ENCODE assay signal across 20 mouse cellular contexts in genomic region chr3:59204719-59205503, GRCm38 (mm10). TPM values are rescaled to one million over a fixed set of nuclear protein-coding genes. Genes with fewer than 3 reads are reported as not detected.
DNase-seq lines count a peak whose midpoint lies in the region; ATAC-seq lines count a peak whose summit lies in the region.
"Had no signal": no experiment of that assay in that cellular context is flagged by ENCODE, and none has a peak within 500 bp of the region (broad histone marks: within the 10 kb centered on the region; RNA-seq: fewer than 3 reads in every experiment).

No protein-coding gene starts in this region.

- no peak overlapping the region for H3K9ac ChIP-seq in heart, embryonic 16.5 days (ENCODE audit: low read length)
- no peak overlapping the region for H3K9ac ChIP-seq in hindbrain, embryonic 16.5 days (ENCODE audit: low read depth, low read length)
- H3K9ac ChIP-seq: forebrain, embryonic 12.5 days; liver, embryonic 13.5 days; midbrain, embryonic 15.5 days; neural tube, embryonic 15.5 days had no signal

- no peaks in the 10 kb centered on the region for H3K36me3 ChIP-seq in heart, embryonic 10.5 days
- no peaks in the 10 kb centered on the region for H3K36me3 ChIP-seq in heart, embryonic 16.5 days (ENCODE audit: control insufficient read depth, insufficient read depth)
- H3K36me3 ChIP-seq in megakaryocyte, embryonic 14.5 days (replicated peaks; ENCODE audit: low read length), result peaks cover 76% of the 10 kb centered on the region
- H3K36me3 ChIP-seq in hindbrain, embryonic 16.5 days (ENCODE audit: control insufficient read depth, insufficient read depth, low read length), result no peaks in the 10 kb centered on the region
- H3K36me3 ChIP-seq: forebrain, embryonic 12.5 days; liver, embryonic 13.5 days; midbrain, embryonic 15.5 days; neural tube, embryonic 15.5 days had no signal

- H3K4me2 ChIP-seq in heart, embryonic 16.5 days (ENCODE audit: low read depth, low read length), result peak overlapping the region; percentile 45; the same call in 1 of the 2 replicates
- no peak overlapping the region for H3K4me2 ChIP-seq in hindbrain, embryonic 16.5 days (ENCODE audit: low read length)
- H3K4me2 ChIP-seq: forebrain, embryonic 12.5 days; liver, embryonic 13.5 days; midbrain, embryonic 15.5 days; neural tube, embryonic 15.5 days had no signal

- H3K4me1 ChIP-seq in heart, embryonic 10.5 days, result peaks cover 29% of the 10 kb centered on the region
- peaks cover 29% of the 10 kb centered on the region for H3K4me1 ChIP-seq in heart, embryonic 16.5 days (ENCODE audit: control insufficient read depth, insufficient read depth, low read length)
- peaks cover 96% of the 10 kb centered on the region for H3K4me1 ChIP-seq in megakaryocyte, embryonic 14.5 days
- H3K4me1 ChIP-seq in hindbrain, embryonic 16.5 days (ENCODE audit: control insufficient read depth, insufficient read depth, low read depth, low read length), result no peaks in the 10 kb centered on the region
- H3K4me1 ChIP-seq: forebrain, embryonic 12.5 days; midbrain, embryonic 15.5 days; neural tube, embryonic 15.5 days had no signal

- H3K4me3 ChIP-seq in heart, embryonic 10.5 days, result no peak overlapping the region
- H3K4me3 ChIP-seq in heart, embryonic 16.5 days (ENCODE audit: low read length), result no peak overlapping the region
- peak overlapping the region; percentile 70 for H3K4me3 ChIP-seq in megakaryocyte, embryonic 14.5 days (replicated peaks)
- no peak overlapping the region for H3K4me3 ChIP-seq in hindbrain, embryonic 16.5 days (ENCODE audit: low read length)
- H3K4me3 ChIP-seq: forebrain, embryonic 12.5 days; liver, embryonic 13.5 days; midbrain, embryonic 15.5 days; neural tube, embryonic 15.5 days had no signal

- no peaks in the 10 kb centered on the region for H3K9me3 ChIP-seq in heart, embryonic 10.5 days
- H3K9me3 ChIP-seq in heart, embryonic 16.5 days (replicated peaks; ENCODE audit: control insufficient read depth, low read length), result no peaks in the 10 kb centered on the region
- H3K9me3 ChIP-seq in megakaryocyte, embryonic 14.5 days, result no peaks in the 10 kb centered on the region
- H3K9me3 ChIP-seq in hindbrain, embryonic 16.5 days (ENCODE audit: control insufficient read depth, low read length), result no peaks in the 10 kb centered on the region
- H3K9me3 ChIP-seq: forebrain, embryonic 12.5 days; liver, embryonic 13.5 days; midbrain, embryonic 15.5 days; neural tube, embryonic 15.5 days had no signal

- 39% methylated on average over 11 of the region's 11 CpGs for WGBS in heart, embryonic 10.5 days
- 24% methylated on average over 11 of the region's 11 CpGs for WGBS in heart, embryonic 16.5 days
- 84% methylated on average over 11 of the region's 11 CpGs for WGBS in hindbrain, embryonic 16.5 days

- H3K27me3 ChIP-seq in heart, embryonic 10.5 days (ENCODE audit: insufficient read depth, poor library complexity, severe bottlenecking), result no peaks in the 10 kb centered on the region
- no peaks in the 10 kb centered on the region for H3K27me3 ChIP-seq in heart, embryonic 16.5 days (ENCODE audit: control insufficient read depth, insufficient read depth, low read length)
- H3K27me3 ChIP-seq in megakaryocyte, embryonic 14.5 days (replicated peaks), result no peaks in the 10 kb centered on the region
- no peaks in the 10 kb centered on the region for H3K27me3 ChIP-seq in hindbrain, embryonic 16.5 days (replicated peaks; ENCODE audit: control insufficient read depth, insufficient read depth, low read length)
- H3K27me3 ChIP-seq: forebrain, embryonic 12.5 days; liver, embryonic 13.5 days; midbrain, embryonic 15.5 days; neural tube, embryonic 15.5 days had no signal

- H3K27ac ChIP-seq in heart, embryonic 10.5 days, result peak overlapping the region; percentile 52; the same call in 1 of the 2 replicates
- H3K27ac ChIP-seq in heart, embryonic 16.5 days (ENCODE audit: low read length), result peak overlapping the region; percentile 56
- H3K27ac ChIP-seq in hindbrain, embryonic 16.5 days (ENCODE audit: low read depth, low read length), result no peak overlapping the region
- H3K27ac ChIP-seq: forebrain, embryonic 12.5 days; liver, embryonic 13.5 days; midbrain, embryonic 15.5 days; neural tube, embryonic 15.5 days had no signal

- DNase-seq in heart, embryonic 10.5 days (ENCODE audit: low spot score), result no peak
- no peak for DNase-seq in heart, adult 9 months (ENCODE audit: low spot score in 2 of 2)
- peak; percentile 49 for DNase-seq in adipocyte (ENCODE audit: low spot score)
- no peak for DNase-seq in adrenal gland, adult 18-20 months (ENCODE audit: low spot score in 2 of 2)
- DNase-seq in ovary, postnatal 10 days (ENCODE audit: low spot score), result no peak
- DNase-seq: adrenal gland, adult 8-10 months; embryo, embryonic 11 days; liver, embryonic 13.5 days; thymus, postnatal 25 days had no signal

- peak; percentile 59 for ATAC-seq in heart, embryonic 16.5 days (replicated peaks; ENCODE audit: extremely low read depth, insufficient read depth, low FRiP score)
- no peak for ATAC-seq in hindbrain, embryonic 16.5 days
- ATAC-seq: CD4-positive, CD25-positive, alpha-beta regulatory T cell, adult 4 months; intestine, embryonic 16.5 days; midbrain, embryonic 15.5 days had no signal

RNA-seq across cellular contexts. Expression of gene P2ry13, which starts 5.8 kb away (rescaled TPM):
- polyA plus RNA-seq in heart, embryonic 10.5 days (2016; fragmentation: Nextera tagmentation; extraction: Ambion mirVana), result 0.16 and 0.29 TPM in 2 replicates
- 0.85 and 1.1 TPM in 2 replicates for polyA plus RNA-seq in heart, embryonic 16.5 days (2015; fragmentation: Nextera tagmentation; extraction: Ambion mirVana)
- polyA plus RNA-seq in megakaryocyte, embryonic 14.5 days (2012; ENCODE audit: insufficient read depth, low replicate concordance), result not detected in 2 replicates
- 1 to 10 TPM in 1 of 2 experiments, under 1 TPM in 1; 0.80 to 1.2 TPM for total RNA-seq in adrenal gland, adult 18-20 months (2021)
- 1.9 and 2.3 TPM in 2 replicates for polyA plus RNA-seq in hindbrain, embryonic 16.5 days (2015; fragmentation: Nextera tagmentation; extraction: Ambion mirVana)

RNA-seq across cellular contexts. Expression of gene Gpr87, which starts 10.0 kb away (rescaled TPM):
- 0.18 TPM in 1 of 2 replicates, not detected in the other for polyA plus RNA-seq in heart, embryonic 10.5 days (2016; fragmentation: Nextera tagmentation; extraction: Ambion mirVana)
- 0.36 and 1.1 TPM in 2 replicates for polyA plus RNA-seq in heart, embryonic 16.5 days (2015; fragmentation: Nextera tagmentation; extraction: Ambion mirVana)
- polyA plus RNA-seq in megakaryocyte, embryonic 14.5 days (2012; ENCODE audit: insufficient read depth, low replicate concordance), result not detected in 2 replicates
- total RNA-seq in adrenal gland, adult 18-20 months (2021), result not detected
- 0.18 TPM in 1 of 2 replicates, not detected in the other for polyA plus RNA-seq in hindbrain, embryonic 16.5 days (2015; fragmentation: Nextera tagmentation; extraction: Ambion mirVana)
- total RNA-seq: adrenal gland, adult 8-10 months; gastrocnemius, postnatal 4 days; left cerebral cortex, adult 8-10 months had no signal
- polyA plus RNA-seq: CD4-positive, CD25-positive, alpha-beta regulatory T cell, adult 4 months; intestine, embryonic 16.5 days; large intestine, adult 2 months; liver, embryonic 13.5 days had no signal

RNA-seq across cellular contexts. Expression of gene P2ry14, which starts 51.5 kb away (rescaled TPM):
- 1.4 and 3.4 TPM in 2 replicates for polyA plus RNA-seq in heart, embryonic 10.5 days (2016; fragmentation: Nextera tagmentation; extraction: Ambion mirVana)
- polyA plus RNA-seq in heart, embryonic 16.5 days (2015; fragmentation: Nextera tagmentation; extraction: Ambion mirVana), result 2.8 and 4.0 TPM in 2 replicates
- 0.62 TPM in 1 of 2 replicates, not detected in the other for polyA plus RNA-seq in megakaryocyte, embryonic 14.5 days (2012; ENCODE audit: insufficient read depth, low replicate concordance)
- 10 to 100 TPM; 17.2 to 17.9 TPM for total RNA-seq in adrenal gland, adult 18-20 months (2021)
- 5.0 and 5.9 TPM in 2 replicates for polyA plus RNA-seq in hindbrain, embryonic 16.5 days (2015; fragmentation: Nextera tagmentation; extraction: Ambion mirVana)

RNA-seq across cellular contexts. Expression of gene P2ry12, which starts 57.8 kb away (rescaled TPM):
- 0.30 and 0.73 TPM in 2 replicates for polyA plus RNA-seq in heart, embryonic 10.5 days (2016; fragmentation: Nextera tagmentation; extraction: Ambion mirVana)
- 0.94 and 1.0 TPM in 2 replicates for polyA plus RNA-seq in heart, embryonic 16.5 days (2015; fragmentation: Nextera tagmentation; extraction: Ambion mirVana)
- 1.6 TPM in 1 of 2 replicates, not detected in the other for polyA plus RNA-seq in megakaryocyte, embryonic 14.5 days (2012; ENCODE audit: insufficient read depth, low replicate concordance)
- 1 to 10 TPM; 1.9 to 2.4 TPM for total RNA-seq in adrenal gland, adult 18-20 months (2021)
- polyA plus RNA-seq in hindbrain, embryonic 16.5 days (2015; fragmentation: Nextera tagmentation; extraction: Ambion mirVana), result 7.8 and 10.3 TPM in 2 replicates
